Mouse (Mus musculus) NIH3T3 (cell line): ENCODE measurements around the gene Heatr5a.

ENCODE experiments used
- DNase-seq: peaks from one replicate; pipeline ENCODE4 v3.0.0-alpha.2; 2012; ENCODE audit warnings: low read depth

Gene Heatr5a

GRCm38 (mm10) chr12:51882606-51883296 is 88.4 kb downstream of the Heatr5a start:
- DNase-seq = peak; percentile 97

DNA sequence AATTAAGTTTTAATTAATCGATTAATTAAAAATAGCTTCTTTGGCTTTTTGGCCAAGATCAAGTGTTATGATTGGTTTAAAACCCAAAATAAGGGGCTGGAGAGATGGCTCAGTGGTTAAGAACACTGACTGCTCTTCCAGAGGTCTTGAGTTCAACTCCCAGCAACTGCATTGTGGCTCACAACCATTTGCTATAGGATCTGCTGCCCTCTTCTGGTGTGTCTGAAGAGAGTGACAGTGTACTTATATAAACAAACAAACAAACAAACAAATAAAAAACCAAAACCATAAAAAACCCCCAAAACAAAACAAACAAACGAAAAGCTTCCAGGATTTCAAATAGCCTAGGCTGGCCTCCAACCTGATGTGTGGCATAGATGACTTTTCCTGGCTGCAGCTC is 89.3 kb downstream of the Heatr5a start:
- DNase-seq = peak; percentile 24

- DNase-seq = no peak
Observed at GRCm38 (mm10) chr12:51871446-51872144, 99.5 kb downstream of the Heatr5a start.

- no peak for DNase-seq
Observed at GRCm38 (mm10) chr12:51869511-51869910, 101.6 kb downstream of the Heatr5a start.

GRCm38 (mm10) chr12:51867076-51867475 is 104.0 kb downstream of the Heatr5a start:
- DNase-seq = no peak

DNA sequence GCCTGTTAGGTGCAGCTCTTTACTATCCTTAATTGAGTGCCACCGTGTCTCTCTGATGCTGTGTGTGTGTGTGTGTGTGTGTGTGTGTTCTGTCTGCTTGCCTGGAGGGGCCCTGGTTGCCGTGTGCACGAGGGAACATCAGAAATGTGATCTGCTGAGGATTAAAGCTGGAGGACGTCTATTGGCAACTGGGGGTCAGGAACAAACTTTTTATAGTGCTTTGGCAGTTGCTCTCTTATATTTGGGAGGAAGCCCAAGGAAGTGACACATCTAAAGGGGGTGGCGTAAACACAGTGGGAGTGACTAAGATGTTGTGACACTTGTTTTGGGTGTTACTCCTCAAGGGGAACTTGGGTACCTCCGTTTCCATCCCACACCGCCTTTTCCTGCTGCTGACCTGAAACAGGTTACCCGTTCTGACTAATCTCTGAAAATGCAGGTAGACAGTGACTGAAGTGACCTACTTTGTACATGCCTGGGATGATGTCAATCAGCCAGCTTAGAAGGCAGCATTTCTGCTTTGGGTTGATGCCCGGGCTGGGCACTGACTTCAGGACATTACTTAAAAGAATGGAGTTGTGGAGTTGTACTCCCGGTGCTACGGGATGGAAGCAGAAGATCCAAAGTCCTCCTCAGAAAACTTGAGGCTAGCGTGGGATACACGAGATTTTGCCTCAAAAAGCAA is 104.8 kb downstream of the Heatr5a start:
- DNase-seq = peak; percentile 52

DNA sequence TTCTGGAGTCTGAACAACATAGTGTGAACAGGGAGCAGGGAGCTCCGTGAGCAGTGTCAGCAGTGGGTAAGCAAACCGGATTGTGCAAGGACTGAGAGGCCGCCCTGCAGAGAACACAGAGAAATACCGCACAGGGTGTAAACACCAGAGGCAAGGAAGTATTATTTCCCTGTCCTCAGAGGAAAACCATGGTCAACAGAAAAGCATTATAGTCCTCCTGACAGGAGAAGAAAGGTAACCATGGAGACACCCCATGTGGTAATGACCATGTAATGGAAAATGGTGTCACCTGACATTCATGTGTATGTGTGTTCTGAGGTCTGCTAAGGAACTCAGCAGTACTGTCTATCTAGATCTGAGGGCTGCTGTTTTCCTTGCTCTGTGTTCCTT is 105.3 kb downstream of the Heatr5a start:
- DNase-seq = peak; percentile 63

GRCm38 (mm10) chr12:51865061-51865789 is 105.9 kb downstream of the Heatr5a start:
- peak; percentile 68 for DNase-seq

- no peak for DNase-seq
Observed at GRCm38 (mm10) chr12:51863116-51864002, 107.8 kb downstream of the Heatr5a start.

GRCm38 (mm10) chr12:51858134-51859028 is 112.7 kb downstream of the Heatr5a start:
- DNase-seq = no peak

- DNase-seq = no peak
Observed at GRCm38 (mm10) chr12:51856768-51857295, 114.3 kb downstream of the Heatr5a start.

DNA sequence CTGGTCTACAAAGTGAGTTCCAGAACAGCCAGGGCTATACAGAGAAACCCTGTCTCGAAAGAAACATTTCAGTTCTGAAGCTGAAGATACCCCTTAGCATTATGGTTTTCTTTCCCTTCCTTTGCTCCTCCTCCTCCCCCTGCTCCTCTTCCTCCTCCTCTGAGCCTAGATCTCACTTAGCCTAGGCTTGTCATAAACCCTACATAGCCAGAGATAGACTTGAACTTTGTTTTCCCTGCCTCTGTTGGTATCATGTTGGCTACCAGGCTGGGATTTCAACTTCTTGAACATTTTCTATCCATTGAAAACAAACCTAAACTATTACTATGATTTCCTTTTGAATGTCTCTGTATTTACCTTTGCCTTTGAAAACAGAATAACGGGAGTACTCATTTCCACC is 115.2 kb downstream of the Heatr5a start:
- DNase-seq = no peak

DNA sequence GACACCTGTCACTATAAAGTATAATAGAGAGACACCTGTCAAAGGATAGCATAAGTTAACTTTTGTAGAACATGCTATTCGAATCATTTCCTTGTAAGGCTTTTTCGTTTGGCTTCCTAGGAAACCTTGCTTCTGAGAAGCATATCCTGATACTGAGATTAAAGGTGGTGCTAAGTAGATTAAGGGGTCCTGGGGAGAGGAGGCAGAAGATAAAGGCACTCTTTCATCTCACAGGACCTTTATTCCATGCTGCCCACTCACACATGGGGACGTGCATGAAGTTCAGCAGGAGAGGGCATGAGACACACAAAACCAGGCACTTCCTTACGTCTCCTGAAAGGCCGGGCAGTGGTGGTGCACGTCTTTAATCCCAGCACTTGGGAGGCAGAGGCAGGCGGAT is 115.7 kb downstream of the Heatr5a start:
- no peak for DNase-seq

- DNase-seq = no peak
Observed at GRCm38 (mm10) chr12:51851617-51852016, 119.5 kb downstream of the Heatr5a start.

DNA sequence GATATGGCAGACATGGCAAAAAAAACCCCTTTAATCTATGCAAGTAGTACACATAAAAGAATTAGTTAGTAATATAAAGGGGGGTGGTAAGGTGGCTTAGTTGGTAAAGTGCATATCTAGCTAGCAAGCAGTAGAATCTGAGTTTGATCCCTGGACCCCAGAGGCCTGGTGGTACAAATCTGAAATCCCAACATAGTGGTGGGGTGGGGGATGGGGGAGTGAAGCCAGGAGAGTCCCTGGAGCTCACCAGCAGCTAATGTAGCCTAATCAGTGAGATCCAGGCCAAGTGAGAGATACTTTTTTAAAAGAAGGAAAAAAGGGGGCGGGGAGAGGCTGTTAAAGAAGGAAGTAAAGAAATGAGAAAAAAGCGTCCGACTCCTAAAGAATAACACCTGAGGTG is 120.0 kb downstream of the Heatr5a start:
- DNase-seq = no peak

DNA sequence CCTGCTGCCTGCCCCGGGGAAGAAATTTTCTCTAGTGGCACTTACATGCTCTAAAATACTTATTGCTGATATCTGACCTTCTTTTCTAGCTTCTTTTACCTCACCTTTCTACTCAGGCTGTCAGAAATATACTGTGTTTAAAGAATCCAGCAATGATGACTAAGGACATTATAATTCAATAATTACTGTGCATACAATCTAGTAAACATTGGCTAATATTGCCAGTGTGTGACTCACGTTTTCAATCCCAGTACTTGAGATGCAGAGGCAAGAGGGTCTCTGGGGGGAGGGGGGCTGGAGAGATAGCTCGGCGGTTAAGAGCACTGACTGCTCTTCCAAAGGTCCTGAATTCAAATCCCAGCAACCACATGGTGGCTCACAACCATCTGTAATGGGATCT is 120.8 kb downstream of the Heatr5a start:
- peak; percentile 25 for DNase-seq

GRCm38 (mm10) chr12:51849902-51850301 is 121.2 kb downstream of the Heatr5a start:
- no peak for DNase-seq

DNA sequence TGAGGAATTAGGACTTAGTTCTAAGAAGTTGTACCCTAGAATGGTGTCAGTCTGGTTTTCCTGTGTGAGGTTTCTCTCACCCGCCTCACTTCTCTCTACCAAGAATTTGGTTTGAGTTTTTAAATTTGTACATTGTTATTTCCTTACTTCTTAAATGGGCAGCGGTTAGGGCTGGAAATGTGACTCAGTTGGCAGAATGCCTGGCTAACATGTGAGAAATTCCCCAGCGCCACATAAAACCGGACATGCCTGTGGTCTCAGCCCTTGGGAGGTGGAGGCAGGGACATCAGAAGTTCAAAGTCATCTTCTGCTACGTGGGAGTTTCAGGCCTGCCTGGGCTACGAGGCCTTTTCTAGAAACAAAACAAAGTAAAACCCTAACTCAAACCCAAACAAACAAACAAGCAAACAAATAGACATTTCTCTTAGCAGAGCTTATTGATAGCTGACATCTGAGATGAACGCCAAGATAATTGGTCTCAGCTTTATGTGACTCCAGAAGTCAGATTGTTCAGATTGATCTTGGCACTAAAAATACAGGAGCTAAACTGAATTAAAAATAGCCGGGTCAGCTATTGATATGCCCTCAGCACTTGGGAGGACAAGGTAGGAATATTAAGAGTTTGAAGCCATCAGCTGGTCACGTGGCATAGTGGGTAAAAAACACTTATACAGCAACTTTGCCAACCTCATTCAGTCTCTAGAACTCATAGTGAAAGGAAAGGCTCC is 123.0 kb downstream of the Heatr5a start:
- peak; percentile 96 for DNase-seq

GRCm38 (mm10) chr12:51845261-51845660 is 125.9 kb downstream of the Heatr5a start:
- DNase-seq = no peak
